Mouse (Mus musculus) lung, postnatal 25 days (tissue): Measurements from ENCODE around the gene Rhof.

Experiments
- DNase-seq: peaks from one replicate; pipeline ENCODE4 v3.0.0; 2022; ENCODE audit warnings: low spot score

Rhof gene

DNA sequence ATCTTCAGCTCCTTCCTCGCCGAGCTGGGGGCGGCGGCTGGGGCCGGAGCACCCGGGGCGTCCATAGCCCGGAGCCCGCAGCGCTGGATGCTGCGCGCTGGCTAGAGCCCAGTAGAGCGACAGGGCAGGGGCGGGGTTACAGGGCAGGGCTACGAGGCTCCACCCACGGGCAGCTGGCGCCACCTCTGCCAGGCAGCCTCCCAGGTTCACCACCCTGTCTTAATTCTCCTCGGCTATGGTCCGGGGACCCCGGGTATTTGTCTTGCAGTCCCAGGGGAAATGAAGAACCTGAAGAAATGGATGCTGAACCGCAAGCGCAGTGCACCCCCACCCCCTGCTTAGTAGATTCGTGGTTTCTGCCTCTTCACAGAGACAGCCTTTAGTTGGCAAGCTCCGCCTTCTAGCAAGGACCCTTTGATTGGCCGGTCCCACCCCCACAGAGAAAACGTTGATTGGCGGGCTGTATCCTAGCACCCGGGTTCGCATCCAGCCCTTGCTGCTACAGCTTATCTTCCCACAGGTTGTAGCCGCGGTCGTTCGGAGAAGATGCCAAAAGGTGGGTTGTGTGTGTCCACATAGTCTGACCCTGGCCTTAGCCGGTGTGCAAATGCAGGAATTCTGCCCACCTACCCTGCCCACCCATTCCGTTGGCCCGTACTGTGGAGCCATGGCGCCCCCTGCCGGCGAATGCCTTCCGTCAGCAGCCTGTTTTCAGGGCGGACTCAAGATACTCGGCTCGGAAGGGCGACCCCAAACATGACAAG lies at the start of gene Rhof:
Gene Rhof (minus strand): TSS at position 385 of the 764 bp plus-strand sequence.
- DNase-seq: peak; percentile 83

GRCm38 (mm10) chr5:123181536-123181935 lies 49.0 kb upstream of the Rhof start:
- no peak for DNase-seq

GRCm38 (mm10) chr5:123180390-123180789 lies 47.9 kb upstream of the Rhof start:
- DNase-seq: no peak

DNA sequence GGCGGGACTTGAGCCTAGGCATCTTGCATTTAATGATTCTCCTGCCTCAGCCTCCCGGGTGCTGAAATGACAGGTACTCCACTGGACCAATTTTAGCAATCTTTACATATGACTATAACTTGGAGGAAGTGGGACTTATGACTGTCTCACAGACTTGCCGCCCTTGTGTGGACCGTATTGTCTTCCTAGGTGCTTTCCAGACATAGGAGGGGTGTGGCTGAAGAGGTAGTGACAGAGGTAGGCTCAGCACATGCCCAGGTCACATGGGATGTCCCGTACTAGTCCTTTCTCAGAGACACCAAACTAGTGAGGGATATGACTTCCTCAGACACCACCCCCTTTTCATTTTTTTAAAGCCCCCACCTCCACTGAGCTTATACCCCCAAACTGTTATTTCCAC lies 46.3 kb upstream of the Rhof start:
- DNase-seq: no peak

- DNase-seq: peak; percentile 86
Measured at GRCm38 (mm10) chr5:123171646-123172350, 39.3 kb upstream of the Rhof start.

DNA sequence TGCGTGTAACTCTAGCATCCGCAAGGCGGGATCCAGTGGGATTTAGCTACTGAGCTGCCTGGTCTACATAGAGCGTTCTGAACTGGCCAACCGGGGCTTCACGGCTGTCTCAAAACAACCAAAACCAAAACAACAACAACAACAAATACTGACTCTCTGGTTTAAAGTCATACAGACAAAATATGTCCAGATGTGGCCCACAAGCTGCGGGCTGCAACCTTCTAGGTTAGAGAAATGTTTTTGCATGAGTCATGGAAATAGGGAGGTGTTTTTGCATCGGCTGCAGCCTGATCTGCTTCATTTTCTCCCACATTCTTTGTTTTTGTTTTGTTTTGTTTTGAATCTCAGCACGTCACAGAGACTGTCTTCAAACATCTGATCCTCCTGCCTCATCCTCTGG lies 37.9 kb upstream of the Rhof start:
- DNase-seq: no peak

DNA sequence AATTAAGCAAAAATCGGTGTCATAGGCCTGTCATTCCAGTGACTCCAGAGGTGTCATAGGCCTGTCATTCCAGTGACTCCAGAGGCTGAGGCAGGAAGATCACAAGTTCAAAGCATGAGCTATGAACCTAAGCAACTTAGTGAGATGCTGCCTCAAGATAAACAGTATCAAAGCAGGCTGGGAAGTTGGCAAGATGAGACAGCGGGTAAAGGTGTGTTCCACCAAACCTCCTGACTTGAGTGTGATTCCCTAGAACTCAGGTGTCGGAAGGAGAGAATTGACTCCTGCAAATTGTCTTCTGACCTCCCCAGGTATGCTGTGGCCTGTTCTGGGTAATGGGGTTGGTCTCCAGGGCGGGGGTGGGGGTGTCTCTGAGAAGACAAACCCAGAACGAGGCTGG lies 36.8 kb upstream of the Rhof start, which contains the start of gene Psmd9:
Gene Psmd9 (plus strand): TSS at position 130 of the 400 bp plus-strand sequence.
- DNase-seq: no peak

DNA sequence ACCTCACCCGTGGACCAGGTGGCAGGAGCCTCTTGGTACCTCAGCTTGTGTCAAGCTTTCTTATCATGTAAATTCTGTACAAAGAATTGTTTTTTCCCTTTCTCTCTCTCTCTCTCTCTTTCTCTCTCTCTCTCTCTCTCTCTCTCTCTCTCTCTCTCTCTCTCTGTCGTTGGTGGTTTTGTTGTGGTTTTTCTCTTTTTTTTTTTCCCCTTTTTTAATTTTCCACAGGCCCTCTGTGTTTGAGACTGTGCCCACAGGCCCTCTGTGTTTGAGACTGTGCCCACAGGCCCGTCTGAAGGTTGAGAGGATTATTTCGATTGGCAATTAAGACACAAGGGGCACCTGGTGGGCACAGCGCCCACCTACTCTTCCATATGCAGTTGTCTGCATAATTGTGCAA lies 35.1 kb upstream of the Rhof start:
- DNase-seq: no peak

DNA sequence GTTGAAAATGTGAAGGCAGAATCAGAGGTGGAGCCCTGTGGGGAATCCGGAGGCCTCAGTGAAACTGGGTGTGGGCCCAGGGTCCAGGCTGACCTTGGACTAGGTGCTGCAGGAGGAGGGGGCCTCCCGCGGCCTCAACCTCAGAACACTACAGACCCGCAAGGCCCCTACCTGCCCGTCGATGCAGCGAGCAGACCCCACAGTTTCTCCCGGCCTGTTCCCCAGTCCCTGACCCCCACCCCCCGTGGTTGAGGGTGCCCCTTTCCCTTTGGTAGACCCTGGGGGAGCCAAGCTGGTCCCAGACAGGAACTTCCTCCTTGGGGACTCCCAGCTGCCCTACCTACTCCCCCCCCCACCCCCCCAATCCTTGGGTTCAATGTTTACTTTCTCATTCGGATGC lies 33.9 kb upstream of the Rhof start:
- no peak for DNase-seq

DNA sequence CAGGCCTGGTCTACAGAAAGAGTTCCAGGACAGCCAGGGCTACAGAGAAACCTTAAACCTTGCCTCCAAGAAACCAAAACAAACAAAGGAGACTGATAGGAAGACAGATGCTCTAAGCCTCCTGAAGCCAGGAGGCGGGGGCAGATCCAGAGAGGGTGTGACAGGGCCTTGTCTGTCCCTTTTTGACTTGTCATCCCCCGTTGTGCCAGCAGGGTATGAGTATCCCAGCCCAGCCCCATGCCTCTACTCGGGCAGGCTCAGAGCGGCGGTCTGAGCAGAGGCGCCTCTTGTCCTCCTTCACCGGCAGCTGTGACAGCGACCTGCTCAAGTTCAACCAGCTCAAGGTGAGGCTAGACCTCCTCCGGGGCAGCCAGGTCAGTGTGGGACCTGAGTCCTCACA lies 30.4 kb upstream of the Rhof start:
- no peak for DNase-seq

- DNase-seq: no peak
Measured at GRCm38 (mm10) chr5:123160341-123160740, 27.8 kb upstream of the Rhof start.

DNA sequence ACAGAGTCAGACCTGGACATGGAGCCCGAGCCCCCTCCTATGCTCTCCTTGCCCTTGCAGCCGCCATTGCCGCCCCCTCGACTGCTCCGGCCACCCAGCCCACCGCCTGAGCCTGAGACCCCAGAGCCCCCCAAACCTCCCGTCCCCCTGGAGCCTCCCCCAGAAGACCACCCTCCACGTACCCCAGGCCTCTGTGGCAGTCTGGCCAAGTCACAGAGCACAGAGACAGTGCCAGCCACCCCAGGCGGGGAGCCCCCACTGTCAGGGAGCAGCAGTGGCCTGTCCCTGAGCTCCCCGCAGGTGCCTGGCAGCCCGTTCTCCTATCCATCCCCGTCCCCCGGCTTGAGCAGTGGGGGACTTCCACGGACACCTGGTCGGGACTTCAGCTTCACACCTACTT lies 27.4 kb upstream of the Rhof start:
- DNase-seq: no peak

DNA sequence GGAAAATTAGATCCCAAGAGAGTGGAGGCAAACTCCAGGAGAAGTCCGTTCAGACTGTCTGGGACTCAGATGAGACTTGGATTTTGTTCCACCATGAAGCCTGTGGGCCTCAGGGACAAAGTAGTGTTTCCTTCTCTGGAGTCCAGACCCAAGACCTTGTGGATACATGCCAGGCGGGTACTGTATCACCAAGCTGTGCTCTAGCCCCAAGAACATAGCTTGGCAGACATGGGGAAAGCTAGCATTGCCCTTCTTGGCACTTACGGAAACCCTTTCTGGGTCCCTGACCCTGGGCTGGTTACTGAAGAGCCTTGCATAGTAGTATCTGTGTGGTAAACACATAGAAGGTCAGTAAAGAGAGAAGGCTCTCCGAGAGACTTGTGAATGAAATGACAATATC lies 27.0 kb upstream of the Rhof start:
- DNase-seq: no peak

- DNase-seq: no peak
Measured at GRCm38 (mm10) chr5:123157972-123158371, 25.5 kb upstream of the Rhof start.

DNA sequence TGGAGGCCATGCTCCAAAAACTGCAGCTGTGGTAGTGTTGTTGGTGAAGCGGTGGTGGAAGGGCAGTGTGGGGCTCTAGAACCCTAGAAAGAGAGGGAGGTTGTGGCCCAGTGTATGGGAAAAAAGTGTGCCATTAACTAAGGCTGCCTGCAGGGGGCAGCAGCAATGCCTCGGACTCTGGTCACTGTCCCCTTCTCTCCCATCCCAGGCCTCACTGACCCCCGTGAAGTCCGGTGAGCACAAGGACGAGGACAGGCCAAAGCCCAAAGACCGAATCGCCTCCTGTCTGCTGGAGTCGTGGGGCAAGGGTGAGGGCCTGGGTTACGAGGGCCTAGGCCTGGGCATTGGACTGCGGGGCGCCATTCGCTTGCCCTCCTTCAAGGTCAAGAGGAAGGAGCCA lies 24.3 kb upstream of the Rhof start:
- DNase-seq: no peak

- peak; percentile 79 for DNase-seq
Measured at GRCm38 (mm10) chr5:123155425-123155824, 22.9 kb upstream of the Rhof start.

GRCm38 (mm10) chr5:123152901-123153300 lies 20.4 kb upstream of the Rhof start:
- DNase-seq: no peak

DNA sequence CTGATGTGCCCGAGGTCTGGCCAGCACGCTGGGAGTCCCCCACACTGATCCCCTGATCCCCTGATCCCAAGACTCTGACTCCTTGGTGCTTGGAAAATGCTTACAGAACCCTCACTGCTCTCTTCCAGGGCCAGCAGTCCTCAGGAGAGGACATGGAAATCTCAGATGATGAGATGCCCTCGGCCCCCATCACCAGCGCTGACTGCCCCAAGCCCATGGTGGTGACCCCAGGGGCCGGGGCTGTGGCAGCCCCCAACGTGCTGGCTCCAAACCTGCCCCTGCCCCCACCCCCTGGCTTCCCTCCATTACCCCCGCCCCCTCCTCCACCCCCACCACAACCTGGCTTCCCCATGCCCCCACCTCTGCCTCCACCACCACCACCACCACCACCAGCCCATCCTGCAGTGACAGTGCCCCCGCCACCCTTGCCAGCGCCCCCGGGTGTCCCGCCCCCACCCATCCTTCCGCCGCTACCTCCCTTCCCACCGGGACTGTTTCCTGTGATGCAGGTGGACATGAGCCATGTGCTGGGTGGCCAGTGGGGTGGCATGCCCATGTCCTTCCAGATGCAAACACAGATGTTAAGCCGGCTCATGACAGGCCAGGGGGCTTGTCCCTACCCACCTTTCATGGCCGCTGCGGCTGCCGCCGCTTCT lies 19.3 kb upstream of the Rhof start:
- DNase-seq: no peak

DNA sequence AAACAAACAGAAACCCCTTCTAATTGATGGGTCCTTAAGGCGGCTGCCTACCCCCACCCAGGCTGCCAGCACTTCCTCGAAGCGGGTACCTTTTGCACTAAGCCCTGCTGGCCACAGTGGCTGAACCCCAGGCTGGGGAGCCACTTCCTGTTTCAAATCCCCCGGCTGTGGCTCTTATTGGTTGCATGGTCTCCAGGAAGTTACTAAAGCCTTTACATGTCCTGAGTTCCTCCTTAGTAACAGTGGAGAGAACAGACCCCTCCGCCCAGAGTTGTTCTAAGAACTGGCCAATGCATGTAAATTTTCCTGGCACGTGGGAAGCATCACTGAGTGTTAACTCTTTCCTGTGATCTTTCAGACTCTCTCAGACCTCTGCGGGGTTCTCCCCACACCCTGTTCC lies 18.6 kb upstream of the Rhof start:
- peak; percentile 76 for DNase-seq

GRCm38 (mm10) chr5:123150641-123151040 lies 18.1 kb upstream of the Rhof start:
- no peak for DNase-seq

GRCm38 (mm10) chr5:123149451-123150400 lies 17.2 kb upstream of the Rhof start:
- DNase-seq: peak; percentile 93
